Mouse (Mus musculus) spleen, adult 2 months (tissue): ENCODE measurements around the gene Dusp19. TPM values are rescaled to one million over a fixed set of nuclear protein-coding genes. Genes with fewer than 3 reads are reported as not detected.

Experiments
- DNase-seq, 2 experiments: peaks; one replicate each; pipeline versions ENCODE4 v3.0.0 to v3.0.0-alpha.2; 2012 to 2021; ENCODE audit warnings: low spot score in 2 of 2, low read depth in 1 of 2
- H3K27ac ChIP-seq: fragments of 200-500 bp; 2 replicates; pipeline ENCODE4 v1.5.1; 2012; ENCODE audit warnings: low read length, inconsistent platforms; ENCODE audit not compliant: insufficient read depth
- H3K27me3 ChIP-seq: fragments of 200-500 bp; 2 replicates; pipeline ENCODE4 v1.6.1; 2012; ENCODE audit warnings: mild to moderate bottlenecking, moderate library complexity, low read length, inconsistent platforms; ENCODE audit not compliant: control insufficient read depth, insufficient read depth
- H3K36me3 ChIP-seq: fragments of 200-500 bp; 2 replicates; pipeline ENCODE4 v1.6.1; 2012; ENCODE audit warnings: mild to moderate bottlenecking, low read length, inconsistent platforms; ENCODE audit not compliant: control insufficient read depth, insufficient read depth
- H3K4me1 ChIP-seq: fragments of 200-500 bp; 2 replicates; pipeline ENCODE4 v1.6.1; 2011; ENCODE audit warnings: inconsistent platforms; ENCODE audit not compliant: control insufficient read depth, insufficient read depth, insufficient read length
- H3K4me3 ChIP-seq: fragments of 200-500 bp; 2 replicates; pipeline ENCODE4 v1.5.1; 2011; ENCODE audit warnings: mild to moderate bottlenecking, inconsistent platforms; ENCODE audit not compliant: insufficient read depth, insufficient read length; ENCODE audit errors: extremely low read depth
- CTCF ChIP-seq: fragments of 200-500 bp; IDR thresholded peaks from 2 replicates; pipeline ENCODE4 v1.5.1; 2011; ENCODE audit warnings: mild to moderate bottlenecking, inconsistent platforms; ENCODE audit not compliant: insufficient read depth, insufficient read length, insufficient replicate concordance; ENCODE audit errors: extremely low read depth
- POLR2A ChIP-seq: fragments of 200-500 bp; IDR thresholded peaks from 2 replicates; pipeline ENCODE4 v1.6.1; 2011; ENCODE audit warnings: low read depth, low read length, inconsistent platforms
- WGBS: fragments of 180-500 bp; shearing (Covaris S2); methylation state at CpG from one replicate; pipeline ENCODE4 v1.1.7; 2018; 5-methylcytosine and 5-hydroxymethylcytosine counted together
- polyA plus RNA-seq: library from polyadenylated mRNA; depleted of rRNA; stranded (reverse); fragments of >200 nt; gene quantifications from 2 replicates; pipeline ENCODE4 v1.2.3, GENCODE M21; 2012

Gene Dusp19
- polyA plus RNA-seq, 1 experiment = 2.2 TPM

DNA sequence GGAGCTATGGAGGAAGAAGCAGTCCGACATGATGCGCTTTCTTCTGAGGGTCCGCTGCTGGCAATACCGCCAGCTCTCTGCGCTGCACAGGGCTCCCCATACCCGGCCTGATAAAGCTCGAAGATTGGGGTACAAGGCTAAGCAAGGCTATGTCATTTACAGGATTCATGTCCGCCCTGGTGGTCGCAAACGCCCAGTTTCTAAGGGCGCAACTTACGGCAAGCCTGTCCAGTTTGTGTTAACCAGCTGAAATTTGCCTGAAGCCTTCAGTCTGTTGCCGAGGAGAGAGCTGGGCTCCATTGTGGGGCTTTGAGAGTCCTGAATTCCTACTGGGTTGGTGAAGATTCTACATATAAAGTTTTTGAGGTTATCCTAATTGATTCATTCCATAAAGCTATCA is 14.1 kb upstream of the Dusp19 start:
- Histone ChIP-seq H3K27ac (no peak overlapping the region), H3K27me3 (0 out of 2 replicates have a peak, but pooled peaks cover 2% of the 10 kb centered on the region), H3K4me1 (no peaks in the 10 kb centered on the region), H3K4me3 (no peak overlapping the region), H3K36me3 (no peaks in the 10 kb centered on the region)
- WGBS = 95% methylated on average over 13 of the region's 13 CpGs
- TF ChIP-seq POLR2A (no peak), CTCF (no peak)
- no peak for DNase-seq

DNA sequence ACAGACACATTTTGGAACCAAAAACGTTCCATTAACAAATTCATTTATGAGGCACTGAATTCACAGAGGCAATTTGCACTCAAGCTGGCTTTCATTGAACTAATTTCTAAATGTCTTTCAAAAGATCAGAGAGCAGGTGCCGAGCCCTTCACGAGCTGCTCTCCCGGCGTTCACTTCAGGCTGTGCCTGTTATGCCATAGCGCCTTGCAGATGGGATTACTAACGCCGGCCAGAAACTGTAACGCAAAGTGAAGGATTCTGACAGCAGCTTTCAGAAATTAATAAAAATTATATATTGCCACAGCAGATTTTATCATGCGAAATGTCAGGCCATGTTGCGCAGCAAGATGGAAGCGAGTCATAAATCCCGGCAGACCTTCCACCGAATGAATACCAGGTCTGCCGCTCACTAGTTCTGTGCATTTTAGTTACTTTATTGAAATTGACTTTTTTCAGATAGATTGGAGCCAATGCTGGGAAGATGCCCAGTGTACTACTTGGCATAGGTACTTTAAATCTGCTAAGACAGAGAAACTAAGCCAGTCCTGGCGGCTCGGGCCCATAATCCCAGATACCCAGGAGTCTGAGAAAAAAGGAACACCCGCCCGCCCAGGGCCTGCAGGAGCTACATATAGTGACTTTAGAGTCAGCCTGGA is 12.9 kb upstream of the Dusp19 start:
- DNase-seq = no peak
- Histone ChIP-seq H3K4me1 (no peaks in the 10 kb centered on the region), H3K27me3 (0 out of 2 replicates have a peak, but pooled peaks cover 2% of the 10 kb centered on the region), H3K27ac (no peak overlapping the region), H3K4me3 (no peak overlapping the region), H3K36me3 (no peaks in the 10 kb centered on the region)
- WGBS = 92% methylated on average over 19 of the region's 19 CpGs
- TF ChIP-seq CTCF (no peak), POLR2A (no peak)

DNA sequence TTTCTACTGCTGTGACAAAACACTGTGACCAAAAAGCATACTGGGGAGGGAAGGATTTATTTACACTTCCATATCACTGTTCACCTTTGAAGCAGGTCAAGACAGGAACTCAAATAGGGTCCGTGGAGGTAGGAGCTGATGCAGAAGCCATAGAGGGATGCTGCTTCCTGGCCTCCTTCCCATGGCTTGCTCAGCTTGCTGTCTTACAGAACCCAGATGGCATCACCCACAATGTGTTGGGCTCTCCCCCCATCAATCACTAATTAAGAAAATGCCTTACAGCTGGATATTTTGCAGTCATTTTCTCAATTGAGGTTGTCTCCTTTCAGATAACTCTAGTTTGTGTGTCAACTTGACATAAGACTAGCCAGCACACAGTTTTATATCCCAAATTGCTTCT is 4.6 kb upstream of the Dusp19 start:
- peaks cover 3% of the 10 kb centered on the region; the same call in 1 of the 2 replicates for H3K4me1 ChIP-seq
- 81% methylated on average over 1 of the region's 1 CpGs for WGBS
- H3K27me3 ChIP-seq = no peaks in the 10 kb centered on the region
- TF ChIP-seq CTCF = no peak
- TF ChIP-seq POLR2A = no peak
- DNase-seq = no peak
- no peaks in the 10 kb centered on the region for H3K36me3 ChIP-seq
- H3K27ac ChIP-seq = no peak overlapping the region
- H3K4me3 ChIP-seq = no peak overlapping the region

DNA sequence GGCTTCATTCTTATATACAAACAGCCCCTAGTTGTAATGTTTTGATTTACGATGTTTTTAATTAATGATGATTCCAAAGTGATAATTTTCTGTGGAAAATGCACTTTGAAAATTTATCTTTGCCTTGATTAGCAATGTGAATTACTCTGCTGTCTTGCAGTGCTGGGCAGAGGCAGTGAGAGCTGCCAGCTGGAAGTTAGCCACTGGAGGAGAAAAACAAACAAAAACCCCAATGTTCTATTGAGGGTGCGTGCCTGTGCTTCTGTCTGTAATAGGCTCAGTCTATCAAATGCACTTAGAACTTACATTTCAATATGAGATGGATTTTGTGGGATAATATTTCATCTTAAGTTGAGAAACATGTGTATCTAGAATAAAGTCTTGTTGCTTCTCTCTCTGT is 4.0 kb upstream of the Dusp19 start:
- DNase-seq = no peak
- TF ChIP-seq POLR2A = no peak
- no peak for TF ChIP-seq CTCF

DNA sequence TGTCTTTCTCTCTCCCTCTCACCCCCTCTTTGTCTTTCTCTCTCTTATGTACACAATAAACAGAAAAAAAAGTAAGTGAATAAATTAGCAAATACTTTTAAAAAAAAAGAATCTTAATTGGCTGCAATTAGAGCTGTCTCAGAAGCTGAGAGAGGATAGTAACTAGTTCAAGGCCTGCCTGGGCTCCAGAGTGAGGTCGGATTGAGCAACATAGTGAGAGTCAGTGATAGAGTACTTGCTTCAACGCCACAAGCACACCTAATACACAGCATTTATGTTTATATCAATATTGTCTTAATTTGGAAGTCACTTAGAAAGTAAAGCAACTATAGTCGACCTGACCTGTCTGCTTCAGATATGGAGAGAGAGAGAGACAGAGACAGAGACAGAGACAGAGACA is 2.1 kb downstream of the Dusp19 start:
- WGBS = 86% methylated on average over 3 of the region's 3 CpGs
- TF ChIP-seq CTCF (no peak), POLR2A (no peak)
- Histone ChIP-seq H3K27ac (no peak overlapping the region), H3K4me3 (no peak overlapping the region), H3K36me3 (no peaks in the 10 kb centered on the region), H3K27me3 (no peaks in the 10 kb centered on the region), H3K4me1 (peaks cover 3% of the 10 kb centered on the region; the same call in 1 of the 2 replicates)
- no peak for DNase-seq

More for the DNA sequence above, 4.0 kb upstream of the Dusp19 start:
- H3K4me3 ChIP-seq = no peak overlapping the region
- no peaks in the 10 kb centered on the region for H3K36me3 ChIP-seq
- H3K27me3 ChIP-seq = no peaks in the 10 kb centered on the region
- 93% methylated on average over 2 of the region's 2 CpGs for WGBS
- no peak overlapping the region for H3K27ac ChIP-seq
- peaks cover 3% of the 10 kb centered on the region; the same call in 1 of the 2 replicates for H3K4me1 ChIP-seq

DNA sequence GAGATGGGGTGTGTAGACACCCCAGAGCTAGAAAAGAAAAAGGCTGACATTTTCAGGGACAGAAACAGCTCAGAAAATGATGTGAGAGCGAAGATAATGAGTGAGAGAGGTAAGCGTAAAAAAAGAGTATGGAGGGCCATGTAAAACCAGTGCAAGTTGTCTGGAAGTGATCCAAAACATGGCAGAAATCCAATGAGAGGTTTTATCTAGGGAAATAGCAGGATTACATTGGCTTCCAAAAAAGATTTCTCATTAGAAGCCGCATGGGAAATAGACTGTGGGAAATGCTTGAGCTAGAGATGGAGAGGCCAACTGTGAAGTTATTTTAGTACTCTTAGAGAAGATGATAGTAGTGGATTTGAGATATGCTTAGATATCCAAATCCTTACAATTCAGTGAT is 5.1 kb downstream of the Dusp19 start:
- no peaks in the 10 kb centered on the region for H3K27me3 ChIP-seq
- H3K27ac ChIP-seq = no peak overlapping the region
- H3K4me3 ChIP-seq = no peak overlapping the region
- 0 out of 2 replicates have a peak, but pooled peaks cover 4% of the 10 kb centered on the region for H3K36me3 ChIP-seq
- TF ChIP-seq CTCF (no peak), POLR2A (no peak)
- H3K4me1 ChIP-seq = no peaks in the 10 kb centered on the region; the same call in 1 of the 2 replicates
- DNase-seq = no peak
- WGBS = 91% methylated on average over 3 of the region's 3 CpGs

DNA sequence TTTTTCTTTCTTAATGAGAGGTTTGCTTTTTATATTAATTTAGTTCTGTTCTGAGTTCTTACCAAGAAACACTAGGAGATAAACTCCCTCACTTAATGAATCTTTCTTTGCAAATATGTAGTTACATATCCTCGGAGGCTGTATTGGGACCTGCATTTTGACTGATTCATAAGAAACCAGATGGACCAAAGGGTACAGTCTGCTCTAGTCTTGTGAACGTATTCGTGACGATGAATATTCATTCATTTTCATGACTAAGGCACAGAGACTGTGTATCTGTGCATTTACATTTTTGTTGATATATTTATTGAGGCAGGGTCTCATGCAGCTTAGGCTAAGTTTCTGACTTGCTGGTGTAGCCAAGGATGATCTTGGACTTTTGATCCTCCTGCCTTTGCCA is 7.7 kb downstream of the Dusp19 start:
- WGBS = 92% methylated on average over 4 of the region's 4 CpGs
- Histone ChIP-seq H3K4me3 (no peak overlapping the region), H3K36me3 (0 out of 2 replicates have a peak, but pooled peaks cover 4% of the 10 kb centered on the region), H3K4me1 (no peaks in the 10 kb centered on the region), H3K27me3 (no peaks in the 10 kb centered on the region), H3K27ac (no peak overlapping the region)
- TF ChIP-seq CTCF = no peak
- DNase-seq = no peak
